Mouse (Mus musculus) liver, embryonic 15.5 days (tissue): ENCODE measurements at regions not wholly inside any gene's neighbourhood (a gene's known extent, or its start where the extent isn't known, plus 50 kb on each side); places are given as distances from the start of the nearest gene placed in this dataset.

ENCODE experiments used
- ATAC-seq: fragments of 200-750 bp; cut with Nextera tagmentation; 2 replicates; pipeline ENCODE4 v1.8.0; 2017; ENCODE audit warnings: moderate number of reproducible peaks, mild to moderate bottlenecking, moderate library complexity; ENCODE audit not compliant: insufficient read depth
- H3K27ac ChIP-seq: fragments of 300-500 bp; sonication (generic); replicated peaks from 2 replicates; pipeline ENCODE4 v1.5.1; 2015; ENCODE audit warnings: mild to moderate bottlenecking, inconsistent platforms
- H3K27me3 ChIP-seq: fragments of 300-500 bp; sonication (generic); 2 replicates; pipeline ENCODE4 v1.6.1; 2015; ENCODE audit warnings: mild to moderate bottlenecking, inconsistent platforms
- H3K36me3 ChIP-seq: fragments of 300-500 bp; sonication (generic); replicated peaks from 2 replicates; pipeline ENCODE4 v1.6.1; 2015; ENCODE audit warnings: moderate library complexity, mild to moderate bottlenecking, inconsistent platforms
- H3K4me1 ChIP-seq: fragments of 300-500 bp; sonication (generic); replicated peaks from 2 replicates; pipeline ENCODE4 v1.6.1; 2015; ENCODE audit warnings: inconsistent platforms
- H3K4me2 ChIP-seq: fragments of 300-500 bp; sonication (generic); 2 replicates; pipeline ENCODE4 v1.6.1; 2015; ENCODE audit warnings: moderate library complexity, mild to moderate bottlenecking, inconsistent platforms
- H3K4me3 ChIP-seq: fragments of 300-500 bp; sonication (generic); replicated peaks from 2 replicates; pipeline ENCODE4 v1.5.1; 2015; ENCODE audit warnings: mild to moderate bottlenecking, inconsistent platforms
- H3K9ac ChIP-seq: fragments of 300-500 bp; sonication (generic); 2 replicates; pipeline ENCODE4 v1.6.1; 2015; ENCODE audit warnings: moderate library complexity, mild to moderate bottlenecking, inconsistent platforms
- H3K9me3 ChIP-seq: fragments of 300-500 bp; sonication (generic); replicated peaks from 2 replicates; pipeline ENCODE4 v1.6.1; 2016; ENCODE audit warnings: inconsistent platforms
- WGBS: fragments of 180-500 bp; shearing (Covaris S2); methylation state at CpG from one replicate; pipeline ENCODE4 v1.1.7; 2015; ENCODE audit warnings: mixed read lengths; ENCODE audit not compliant: insufficient replicate concordance; 5-methylcytosine and 5-hydroxymethylcytosine counted together

GRCm38 (mm10) chr15:97127771-97128170 is 72.0 kb upstream of the Slc38a4 start:
- H3K4me3 ChIP-seq = no peak overlapping the region
- no peak for ATAC-seq
- 76% methylated on average over 8 of the region's 8 CpGs for WGBS
- H3K36me3 ChIP-seq = no peaks in the 10 kb centered on the region
- H3K27me3 ChIP-seq = no peaks in the 10 kb centered on the region
- no peak overlapping the region for H3K4me2 ChIP-seq
- H3K9ac ChIP-seq = no peak overlapping the region
- H3K4me1 ChIP-seq = no peaks in the 10 kb centered on the region
- no peak overlapping the region for H3K27ac ChIP-seq
- no peaks in the 10 kb centered on the region for H3K9me3 ChIP-seq

- Histone ChIP-seq H3K27ac (no peak overlapping the region), H3K9ac (no peak overlapping the region), H3K4me3 (no peak overlapping the region), H3K36me3 (no peaks in the 10 kb centered on the region), H3K4me2 (no peak overlapping the region), H3K27me3 (no peaks in the 10 kb centered on the region), H3K9me3 (no peaks in the 10 kb centered on the region), H3K4me1 (no peaks in the 10 kb centered on the region)
- WGBS = 59% methylated on average over 15 of the region's 15 CpGs
- ATAC-seq = no peak
Observed at GRCm38 (mm10) chr15:97125836-97126822, 70.4 kb upstream of the Slc38a4 start.

GRCm38 (mm10) chr15:97122263-97122662 is 66.5 kb upstream of the Slc38a4 start:
- ATAC-seq = no peak
- H3K9me3 ChIP-seq = no peaks in the 10 kb centered on the region
- H3K9ac ChIP-seq = no peak overlapping the region
- H3K36me3 ChIP-seq = no peaks in the 10 kb centered on the region
- H3K27me3 ChIP-seq = no peaks in the 10 kb centered on the region
- 70% methylated on average over 6 of the region's 6 CpGs for WGBS
- no peak overlapping the region for H3K4me2 ChIP-seq
- no peak overlapping the region for H3K27ac ChIP-seq
- no peak overlapping the region for H3K4me3 ChIP-seq
- no peaks in the 10 kb centered on the region for H3K4me1 ChIP-seq

DNA sequence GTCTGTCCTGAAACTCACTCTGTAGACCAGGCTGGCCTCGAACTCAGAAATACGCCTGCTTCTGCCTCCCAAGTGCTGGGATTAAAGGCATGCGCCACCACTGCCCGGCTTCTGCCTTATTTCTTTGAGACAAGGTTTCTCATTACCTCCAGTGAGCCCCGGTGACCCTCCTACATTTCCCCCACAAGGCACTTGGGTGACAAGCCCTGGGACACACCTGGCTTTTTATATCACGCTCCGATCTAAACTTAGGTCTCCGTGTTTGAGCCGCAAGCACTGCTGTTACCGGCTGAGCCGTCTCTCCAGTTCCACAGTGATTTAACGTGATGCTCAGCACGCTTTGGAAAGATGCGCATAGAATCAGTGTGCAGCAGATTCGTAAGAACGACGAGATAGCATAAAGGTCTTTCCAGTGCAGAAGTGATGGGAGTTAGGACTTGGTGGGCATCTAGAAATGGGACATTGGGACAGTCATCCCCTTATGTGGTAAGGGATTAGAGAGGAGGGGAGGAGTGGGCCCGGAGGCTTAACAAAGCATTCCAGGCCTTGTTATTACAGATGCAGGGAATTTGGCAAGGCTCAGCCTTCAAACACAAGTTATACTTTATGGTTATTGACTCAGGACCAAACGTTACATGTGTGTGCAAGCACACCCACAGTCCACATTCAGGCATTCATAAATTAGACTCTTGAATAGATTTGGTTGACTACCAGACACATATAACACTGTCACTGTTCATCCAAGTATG is 56.9 kb upstream of the Slc38a4 start:
- WGBS = 74% methylated on average over 19 of the region's 19 CpGs
- Histone ChIP-seq H3K27ac (no peak overlapping the region), H3K9me3 (no peaks in the 10 kb centered on the region), H3K4me3 (no peak overlapping the region), H3K4me1 (no peaks in the 10 kb centered on the region), H3K4me2 (no peak overlapping the region), H3K36me3 (no peaks in the 10 kb centered on the region), H3K9ac (no peak overlapping the region), H3K27me3 (no peaks in the 10 kb centered on the region)
- no peak for ATAC-seq

GRCm38 (mm10) chr15:97111320-97112192 is 55.8 kb upstream of the Slc38a4 start:
- no peak for ATAC-seq
- no peak overlapping the region for H3K4me3 ChIP-seq
- 44% methylated on average over 11 of the region's 11 CpGs for WGBS

DNA sequence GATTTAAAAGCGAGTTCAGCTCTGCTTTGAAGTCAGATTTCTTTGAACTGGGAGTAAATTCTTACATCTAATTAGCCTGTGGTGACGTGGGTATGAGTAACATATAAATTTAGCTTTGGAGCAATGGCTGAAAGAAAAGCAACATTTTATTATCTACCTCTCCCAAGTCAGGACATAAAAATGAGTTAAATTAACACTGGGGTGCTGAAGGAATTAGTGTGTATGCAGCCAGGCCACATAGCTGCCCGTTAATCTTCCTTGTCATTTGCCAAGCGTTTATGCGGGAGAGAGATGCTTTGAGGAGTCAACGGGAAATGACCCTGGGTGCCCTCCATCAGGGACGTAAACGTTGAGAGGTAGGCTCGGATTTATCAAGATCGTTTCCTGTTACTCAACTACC is 52.0 kb upstream of the Slc38a4 start:
- H3K27me3 ChIP-seq = no peaks in the 10 kb centered on the region
- no peak overlapping the region for H3K9ac ChIP-seq
- no peak overlapping the region for H3K4me2 ChIP-seq
- H3K9me3 ChIP-seq = no peaks in the 10 kb centered on the region
- no peak overlapping the region for H3K27ac ChIP-seq
- no peaks in the 10 kb centered on the region for H3K36me3 ChIP-seq
- no peak for ATAC-seq
- peaks cover 11% of the 10 kb centered on the region; the same call in 1 of the 2 replicates for H3K4me1 ChIP-seq
- no peak overlapping the region for H3K4me3 ChIP-seq
- 17% methylated on average over 10 of the region's 10 CpGs for WGBS

More at GRCm38 (mm10) chr15:97111320-97112192, 55.8 kb upstream of the Slc38a4 start:
- Histone ChIP-seq H3K27ac (no peak overlapping the region), H3K27me3 (no peaks in the 10 kb centered on the region), H3K4me2 (no peak overlapping the region), H3K9me3 (no peaks in the 10 kb centered on the region), H3K4me1 (no peaks in the 10 kb centered on the region), H3K9ac (no peak overlapping the region), H3K36me3 (no peaks in the 10 kb centered on the region)

DNA sequence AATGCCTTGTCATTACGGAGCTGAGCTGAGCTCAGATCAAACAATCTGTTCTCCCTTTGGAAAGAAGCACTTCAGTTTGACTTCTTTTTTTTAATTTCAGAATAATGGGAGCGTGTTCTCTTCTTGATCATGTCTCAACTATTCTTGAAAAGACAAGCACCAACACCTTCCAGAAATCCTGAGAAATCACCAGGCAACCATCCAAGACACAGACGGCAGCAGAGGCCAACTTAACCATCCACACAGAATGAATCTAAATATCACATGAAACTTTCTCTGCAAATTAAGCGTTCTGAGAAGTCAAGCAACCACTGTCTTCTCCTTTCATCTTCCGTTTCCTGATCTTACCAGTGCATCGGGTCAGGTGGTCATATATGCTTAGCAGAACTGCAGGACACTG is 50.8 kb upstream of the Slc38a4 start:
- 62% methylated on average over 6 of the region's 6 CpGs for WGBS
- Histone ChIP-seq H3K27me3 (no peaks in the 10 kb centered on the region), H3K4me2 (no peak overlapping the region), H3K36me3 (no peaks in the 10 kb centered on the region), H3K4me1 (peaks cover 11% of the 10 kb centered on the region; the same call in 1 of the 2 replicates), H3K27ac (no peak overlapping the region), H3K9me3 (no peaks in the 10 kb centered on the region), H3K4me3 (no peak overlapping the region), H3K9ac (no peak overlapping the region)
- ATAC-seq = no peak
